Mouse (Mus musculus): Measurements from ENCODE around the gene Fosl2.

DNA sequence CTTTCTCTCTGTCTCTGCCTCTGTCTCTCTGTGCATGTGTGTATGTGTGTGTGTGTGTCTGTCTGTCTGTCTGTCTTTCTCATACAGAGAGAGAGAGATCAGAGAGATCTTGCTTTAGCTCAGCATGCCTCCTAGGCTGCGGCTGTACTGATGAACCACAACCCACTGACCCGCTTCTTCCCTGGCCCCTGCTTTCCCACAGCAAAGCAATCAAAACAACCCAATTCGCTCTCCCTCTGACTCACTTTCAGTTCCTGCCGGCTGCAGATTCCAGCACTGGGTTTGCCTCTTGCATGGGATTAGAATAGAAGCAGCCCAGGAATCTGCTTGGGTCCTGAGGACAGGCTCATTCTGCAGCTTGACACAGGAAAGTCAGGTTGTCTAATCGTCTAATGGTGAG is 46.1 kb upstream of the Fosl2 start:
- TF ChIP-seq CTCF (IDR thresholded peaks at IDR 0.05; ENCODE audit: low read depth) = no peak
- TF ChIP-seq EP300 (IDR thresholded peaks at IDR 0.05; ENCODE audit: low read depth) = no peak

All from heart, postnatal 0 days (tissue).